Mouse (Mus musculus) hindbrain, embryonic 14.5 days (tissue): ENCODE data around the gene Timeless. TPM values are rescaled to one million over a fixed set of nuclear protein-coding genes. Genes with fewer than 3 reads are reported as not detected.
"Not testable (repeated sequence)": the region's sequence is repeated elsewhere in the genome, so short reads cannot be mapped to it uniquely, and the experiment has no call there.

Experiments
- ATAC-seq: fragments of 200-750 bp; cut with Nextera tagmentation; 2 replicates; pipeline ENCODE4 v1.8.0; 2017; ENCODE audit warnings: moderate number of reproducible peaks, mild to moderate bottlenecking, moderate TSS enrichment, moderate library complexity; ENCODE audit not compliant: low FRiP score
- DNase-seq: peaks from one replicate; pipeline ENCODE4 v3.0.0-alpha.2; 2015; ENCODE audit warnings: low spot score
- H3K27ac ChIP-seq: fragments of 300-500 bp; sonication (generic); 2 replicates; pipeline ENCODE4 v1.5.1; 2014; ENCODE audit warnings: mild to moderate bottlenecking, moderate library complexity
- H3K27me3 ChIP-seq: fragments of 300-500 bp; sonication (generic); 2 replicates; pipeline ENCODE4 v1.6.1; 2014; ENCODE audit warnings: mild to moderate bottlenecking, low read length, mixed read lengths; ENCODE audit not compliant: control insufficient read depth, insufficient read depth
- H3K36me3 ChIP-seq: fragments of 300-500 bp; sonication (generic); replicated peaks from 2 replicates; pipeline ENCODE4 v1.6.1; 2014; ENCODE audit not compliant: control insufficient read depth, insufficient read depth
- H3K4me1 ChIP-seq: fragments of 300-500 bp; sonication (generic); replicated peaks from 2 replicates; pipeline ENCODE4 v1.6.1; 2014; ENCODE audit warnings: antibody characterized with exemption, low read length, mixed read lengths; ENCODE audit not compliant: control insufficient read depth, insufficient read depth
- H3K4me2 ChIP-seq: fragments of 300-500 bp; sonication (generic); replicated peaks from 2 replicates; pipeline ENCODE4 v1.6.1; 2014; ENCODE audit warnings: mild to moderate bottlenecking, moderate library complexity
- H3K4me3 ChIP-seq: fragments of 300-500 bp; sonication (generic); replicated peaks from 2 replicates; pipeline ENCODE4 v1.5.1; 2014; ENCODE audit warnings: mild to moderate bottlenecking, low read length
- H3K9ac ChIP-seq: fragments of 300-500 bp; sonication (generic); 2 replicates; pipeline ENCODE4 v1.6.1; 2014
- H3K9me3 ChIP-seq: fragments of 300-500 bp; sonication (generic); 2 replicates; pipeline ENCODE4 v1.6.1; 2016; ENCODE audit warnings: low read length; ENCODE audit not compliant: control insufficient read depth
- WGBS: fragments of 180-500 bp; shearing (Covaris S2); extraction: QIAGEN DNeasy Blood & Tissue Kit; methylation state at CpG from one replicate; pipeline ENCODE4 v1.1.7; 2014; 5-methylcytosine and 5-hydroxymethylcytosine counted together
- polyA plus RNA-seq: library from polyadenylated mRNA; unstranded; fragments of >200 nt; fragmentation: Nextera tagmentation; extraction: Ambion mirVana; gene quantifications from 2 replicates; pipeline ENCODE4 v1.2.1, GENCODE M21; 2014

Gene Timeless
- 15.4 and 16.7 TPM in 2 replicates for polyA plus RNA-seq

DNA sequence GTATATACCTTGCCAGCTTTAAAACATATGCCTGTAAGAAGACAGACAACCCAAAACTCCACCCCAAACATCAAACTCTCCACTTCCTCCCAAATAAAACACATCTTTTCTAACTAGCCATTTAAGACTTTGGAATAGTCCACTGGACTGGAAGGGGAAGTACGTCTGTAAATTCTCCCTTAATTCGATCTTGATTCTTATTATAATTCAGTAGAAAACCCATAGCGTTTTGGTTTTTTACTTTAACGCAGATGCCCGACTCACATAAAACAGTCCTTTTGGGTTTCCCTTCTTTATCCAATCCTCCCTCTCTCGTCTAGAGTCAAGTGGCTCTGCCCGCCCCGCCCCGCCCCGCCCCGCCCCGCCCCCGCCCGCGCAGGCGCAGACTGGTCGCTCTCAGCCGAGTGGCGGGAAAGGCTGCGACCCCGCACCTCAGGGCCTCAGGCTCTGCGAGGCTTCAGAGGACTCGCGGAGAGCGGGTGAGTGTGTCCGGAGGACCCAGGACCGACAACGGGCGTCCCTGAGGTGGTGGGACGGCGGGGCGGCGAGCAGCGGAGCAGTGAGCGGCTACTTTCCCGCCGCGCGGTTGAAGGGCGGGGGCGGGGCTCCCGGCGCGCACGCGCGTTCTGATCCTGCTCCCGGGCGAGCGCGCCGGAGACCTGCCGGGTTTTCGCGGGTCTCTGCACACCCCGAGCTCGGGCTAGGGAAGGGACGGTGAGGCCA lies at the start of gene Timeless:
TSS of gene Timeless (plus strand) at position 369 of the 723 bp plus-strand sequence.
- peak within 1 kb of the TSS; percentile 61 for H3K9ac ChIP-seq
- WGBS, result under 1% methylated on average over 57 of the region's 58 CpGs
- 0 out of 2 replicates have a peak, but pooled peaks cover 7% of the 10 kb centered on the region for H3K4me1 ChIP-seq
- H3K9me3 ChIP-seq, result no peaks in the 10 kb centered on the region
- peak within 1 kb of the TSS; percentile 76 for H3K4me3 ChIP-seq
- DNase-seq (peak; percentile 84), ATAC-seq (peak; percentile 93)
- peak within 1 kb of the TSS; percentile 86 for H3K27ac ChIP-seq
- no peaks in the 10 kb centered on the region for H3K36me3 ChIP-seq
- peak within 1 kb of the TSS; percentile 60 for H3K4me2 ChIP-seq
- no peaks in the 10 kb centered on the region for H3K27me3 ChIP-seq

DNA sequence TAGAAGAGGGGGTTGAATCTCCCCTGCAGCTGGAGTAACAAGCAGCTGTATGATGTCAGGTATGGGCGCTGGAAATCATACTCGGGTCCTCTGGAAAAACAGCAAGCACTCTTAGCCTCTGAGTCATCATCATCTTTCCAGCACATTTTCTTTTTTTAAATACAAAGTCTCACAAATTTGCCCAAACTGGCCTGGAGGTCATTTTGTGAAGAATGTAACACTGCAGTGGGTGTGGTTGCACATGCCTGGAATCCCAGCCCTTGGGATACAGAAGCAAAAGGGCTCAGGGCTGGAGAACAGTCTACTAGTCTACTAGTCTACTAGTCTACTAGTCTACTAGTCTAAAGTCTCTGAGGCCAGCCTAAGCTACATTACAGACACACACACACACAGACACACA lies 47.6 kb upstream of the Timeless start:
- Histone ChIP-seq H3K27me3 (no peaks in the 10 kb centered on the region), H3K4me3 (no peak overlapping the region), H3K4me2 (no peak overlapping the region), H3K9me3 (no peaks in the 10 kb centered on the region), H3K9ac (no peak overlapping the region), H3K27ac (no peak overlapping the region), H3K4me1 (no peaks in the 10 kb centered on the region), H3K36me3 (no peaks in the 10 kb centered on the region)
- 85% methylated on average over 2 of the region's 2 CpGs for WGBS
- DNase-seq (no peak), ATAC-seq (no peak)

GRCm38 (mm10) chr10:128185277-128185940 lies 46.5 kb upstream of the Timeless start:
- Histone ChIP-seq H3K4me1 (no peaks in the 10 kb centered on the region), H3K4me3 (no peak overlapping the region), H3K27me3 (no peaks in the 10 kb centered on the region), H3K9ac (no peak overlapping the region), H3K27ac (no peak overlapping the region), H3K4me2 (no peak overlapping the region), H3K9me3 (no peaks in the 10 kb centered on the region), H3K36me3 (no peaks in the 10 kb centered on the region)
- DNase-seq (no peak), ATAC-seq (no peak)
- 73% methylated on average over 6 of the region's 6 CpGs for WGBS

DNA sequence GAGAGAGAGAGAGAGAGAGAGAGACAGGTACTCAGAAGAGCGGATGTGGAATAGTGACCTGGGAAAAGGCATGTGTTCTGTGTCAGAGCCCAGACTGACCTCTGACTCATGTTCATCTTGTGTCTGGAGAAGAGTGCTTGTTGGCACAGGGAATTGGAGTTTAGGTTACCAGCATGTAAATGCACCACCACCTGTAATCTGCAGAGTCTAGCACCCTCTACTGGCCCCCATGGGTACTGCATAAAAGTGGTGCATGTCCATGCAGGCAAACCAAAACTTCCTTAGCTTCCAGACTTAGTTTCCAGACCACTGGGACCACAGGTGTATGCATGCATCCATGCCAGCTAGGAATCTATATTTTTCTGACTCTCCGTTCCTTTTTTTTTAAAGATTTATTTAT lies 45.9 kb upstream of the Timeless start:
- no peak overlapping the region for H3K4me3 ChIP-seq
- ATAC-seq (no peak), DNase-seq (peak; percentile 85)
- no peak overlapping the region for H3K4me2 ChIP-seq
- no peaks in the 10 kb centered on the region for H3K4me1 ChIP-seq
- no peak overlapping the region for H3K9ac ChIP-seq
- WGBS, result 59% methylated on average over 2 of the region's 2 CpGs
- H3K27me3 ChIP-seq, result no peaks in the 10 kb centered on the region
- H3K9me3 ChIP-seq, result no peaks in the 10 kb centered on the region
- no peaks in the 10 kb centered on the region for H3K36me3 ChIP-seq
- H3K27ac ChIP-seq, result no peak overlapping the region

- H3K9ac ChIP-seq, result no peak overlapping the region
- H3K4me2 ChIP-seq, result no peak overlapping the region
- H3K4me1 ChIP-seq, result no peaks in the 10 kb centered on the region
- H3K9me3 ChIP-seq, result no peaks in the 10 kb centered on the region
- no peaks in the 10 kb centered on the region for H3K27me3 ChIP-seq
- H3K27ac ChIP-seq, result no peak overlapping the region
- no peak overlapping the region for H3K4me3 ChIP-seq
- no peaks in the 10 kb centered on the region for H3K36me3 ChIP-seq
- no peak for DNase-seq
- 65% methylated on average over 5 of the region's 5 CpGs for WGBS
- ATAC-seq, result no peak
Observed at GRCm38 (mm10) chr10:128187181-128187605, 44.7 kb upstream of the Timeless start.

- H3K4me3 ChIP-seq, result no peak overlapping the region
- H3K36me3 ChIP-seq, result no peaks in the 10 kb centered on the region
- DNase-seq (peak; percentile 91), ATAC-seq (no peak; the same call in 1 of the 2 replicates)
- 54% methylated on average over 2 of the region's 2 CpGs for WGBS
- H3K27me3 ChIP-seq, result no peaks in the 10 kb centered on the region
- H3K9ac ChIP-seq, result no peak overlapping the region
- no peaks in the 10 kb centered on the region for H3K9me3 ChIP-seq
- H3K27ac ChIP-seq, result no peak overlapping the region
- H3K4me2 ChIP-seq, result no peak overlapping the region
- no peaks in the 10 kb centered on the region for H3K4me1 ChIP-seq
Observed at GRCm38 (mm10) chr10:128188242-128188877, 43.5 kb upstream of the Timeless start.

DNA sequence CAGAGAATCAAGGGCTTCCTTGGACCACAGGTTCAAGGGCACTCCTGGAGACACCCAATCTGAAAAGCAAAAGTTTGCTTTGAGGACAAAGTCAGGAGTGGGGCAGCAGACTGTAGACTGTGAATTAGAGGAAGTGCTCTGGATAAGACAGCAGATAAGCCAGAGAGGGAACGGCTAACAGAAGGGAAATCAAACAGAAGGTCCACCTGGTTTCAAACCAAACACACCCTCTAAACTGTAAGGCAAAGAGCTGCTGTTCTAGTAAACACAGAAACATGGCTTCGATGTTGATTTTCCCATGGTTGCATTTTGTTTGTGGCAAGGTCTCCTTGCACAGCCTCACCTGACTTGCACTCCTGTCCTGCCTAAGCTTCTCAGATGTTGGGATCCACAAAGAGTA lies 40.4 kb upstream of the Timeless start:
- no peak overlapping the region for H3K4me2 ChIP-seq
- WGBS, result 88% methylated on average over 2 of the region's 2 CpGs
- H3K9ac ChIP-seq, result no peak overlapping the region
- ATAC-seq (no peak), DNase-seq (no peak)
- H3K4me1 ChIP-seq, result peaks cover 8% of the 10 kb centered on the region; the same call in 1 of the 2 replicates
- H3K4me3 ChIP-seq, result no peak overlapping the region
- H3K36me3 ChIP-seq, result no peaks in the 10 kb centered on the region
- no peaks in the 10 kb centered on the region for H3K9me3 ChIP-seq
- H3K27ac ChIP-seq, result no peak overlapping the region
- peaks cover 18% of the 10 kb centered on the region for H3K27me3 ChIP-seq

DNA sequence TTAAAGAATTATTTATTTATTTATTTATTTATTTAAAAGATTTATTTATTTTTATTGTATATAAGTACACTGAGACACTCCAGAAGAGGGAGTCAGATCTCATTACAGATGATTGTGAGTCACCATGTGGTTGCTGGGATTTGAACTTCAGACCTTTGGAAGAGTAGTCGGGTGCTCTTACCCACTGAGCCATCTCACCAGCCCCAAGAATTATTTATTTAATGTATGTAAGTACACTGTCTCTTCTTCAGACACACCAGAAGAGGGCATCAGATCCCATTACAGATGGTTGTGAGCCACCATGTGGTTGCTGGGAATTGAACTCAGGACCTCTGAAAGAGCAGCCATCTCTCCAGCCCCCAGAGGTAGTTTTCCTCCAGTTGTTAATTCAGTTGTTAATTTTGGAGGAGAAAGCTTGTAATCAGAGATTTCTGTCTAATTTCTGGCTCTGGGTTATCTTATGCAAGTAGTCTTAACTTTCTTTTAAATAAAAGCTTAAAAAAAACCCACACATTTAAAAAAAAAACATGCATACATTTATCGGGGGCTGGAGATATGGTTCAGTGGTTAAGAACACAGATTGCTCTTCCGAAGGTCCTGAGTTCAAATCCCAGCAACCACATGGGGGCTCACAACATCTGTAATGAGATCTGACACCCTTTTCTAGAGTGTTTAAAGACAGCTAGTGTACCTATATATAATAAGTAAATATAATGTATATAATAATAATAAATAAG lies 39.7 kb upstream of the Timeless start:
- H3K36me3 ChIP-seq, H3K27ac ChIP-seq, ATAC-seq: not testable (repeated sequence)

GRCm38 (mm10) chr10:128193113-128193512 lies 38.8 kb upstream of the Timeless start:
- no peaks in the 10 kb centered on the region for H3K36me3 ChIP-seq
- H3K27ac ChIP-seq, result no peak overlapping the region
- H3K9ac ChIP-seq, result no peak overlapping the region
- H3K4me3 ChIP-seq, result no peak overlapping the region
- no peak overlapping the region for H3K4me2 ChIP-seq
- ATAC-seq (no peak), DNase-seq (no peak)
- H3K9me3 ChIP-seq, result no peaks in the 10 kb centered on the region
- peaks cover 8% of the 10 kb centered on the region; the same call in 1 of the 2 replicates for H3K4me1 ChIP-seq
- H3K27me3 ChIP-seq, result peaks cover 25% of the 10 kb centered on the region
- WGBS, result 95% methylated on average over 6 of the region's 6 CpGs

More for the DNA sequence above, 39.7 kb upstream of the Timeless start:
- not testable (repeated sequence) for H3K9ac ChIP-seq, H3K4me2 ChIP-seq, H3K4me3 ChIP-seq, DNase-seq, H3K4me1 ChIP-seq, H3K9me3 ChIP-seq
- H3K27me3 ChIP-seq, result peaks cover 25% of the 10 kb centered on the region
- WGBS, result 92% methylated on average over 3 of the region's 3 CpGs
